Mouse (Mus musculus) right cerebral cortex, postnatal 25 days (tissue): ENCODE data around the gene Lamp1.

ENCODE experiments used
- DNase-seq: peaks from one replicate; pipeline ENCODE4 v3.0.0; 2022

Lamp1 gene

DNA sequence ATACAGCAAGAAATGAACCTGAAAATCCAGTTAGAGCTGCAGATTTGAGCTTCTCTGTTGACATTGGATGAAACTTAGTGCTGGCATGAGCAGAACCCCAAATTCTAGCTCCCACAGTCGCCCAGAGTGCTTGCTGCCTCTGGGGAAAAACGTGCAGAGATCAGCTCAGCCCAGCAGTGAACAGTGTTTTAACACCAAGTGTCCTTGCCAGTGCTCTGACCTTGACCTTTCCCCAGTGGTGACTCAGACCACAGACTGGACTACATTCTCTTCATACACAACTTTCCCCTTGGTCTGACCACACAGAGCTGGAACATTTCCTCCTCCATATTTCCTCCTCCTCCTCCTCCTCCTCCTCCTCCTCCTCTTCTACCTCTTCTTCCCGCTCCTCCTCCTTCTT lies 43.1 kb downstream of the Lamp1 start:
- no peak for DNase-seq

DNA sequence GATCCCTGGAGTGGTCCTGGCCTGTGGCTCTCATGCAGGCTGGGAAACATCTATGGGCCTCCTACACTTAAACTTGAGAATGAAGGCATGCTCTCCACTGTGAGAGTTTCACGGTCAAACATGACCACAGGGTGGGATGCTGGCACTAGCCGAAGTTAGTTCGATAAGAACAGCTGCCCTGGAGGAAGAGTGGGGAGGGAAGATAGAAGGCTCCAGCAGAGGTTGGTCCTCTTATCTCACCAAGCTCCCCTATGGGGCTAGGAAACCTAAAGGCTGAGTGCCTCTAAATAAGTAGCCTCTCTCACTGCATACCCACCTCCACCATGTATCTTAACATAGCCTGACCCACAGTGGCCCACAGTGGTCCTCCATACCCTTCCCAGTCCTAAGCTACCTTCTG lies 43.8 kb downstream of the Lamp1 start:
- no peak for DNase-seq

DNA sequence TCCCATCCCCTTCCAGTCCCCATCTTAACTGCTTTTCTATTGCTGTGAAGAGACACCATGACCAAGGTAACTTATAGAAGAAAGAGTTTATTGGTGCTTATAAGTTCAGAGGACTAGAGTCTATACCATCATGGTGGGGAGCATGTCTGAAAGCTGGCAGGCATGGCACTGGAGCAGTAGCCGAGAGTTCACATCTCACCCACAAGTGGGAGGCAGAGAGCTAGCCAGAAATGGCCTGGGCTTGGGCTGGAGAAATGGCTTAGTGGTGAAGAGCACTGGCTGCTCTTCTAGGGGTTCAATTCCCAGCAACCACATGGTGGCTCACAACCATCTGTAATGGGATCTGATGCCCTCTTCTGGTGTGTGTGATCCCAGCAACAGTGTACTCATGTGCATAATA lies 44.5 kb downstream of the Lamp1 start:
- DNase-seq = no peak

DNA sequence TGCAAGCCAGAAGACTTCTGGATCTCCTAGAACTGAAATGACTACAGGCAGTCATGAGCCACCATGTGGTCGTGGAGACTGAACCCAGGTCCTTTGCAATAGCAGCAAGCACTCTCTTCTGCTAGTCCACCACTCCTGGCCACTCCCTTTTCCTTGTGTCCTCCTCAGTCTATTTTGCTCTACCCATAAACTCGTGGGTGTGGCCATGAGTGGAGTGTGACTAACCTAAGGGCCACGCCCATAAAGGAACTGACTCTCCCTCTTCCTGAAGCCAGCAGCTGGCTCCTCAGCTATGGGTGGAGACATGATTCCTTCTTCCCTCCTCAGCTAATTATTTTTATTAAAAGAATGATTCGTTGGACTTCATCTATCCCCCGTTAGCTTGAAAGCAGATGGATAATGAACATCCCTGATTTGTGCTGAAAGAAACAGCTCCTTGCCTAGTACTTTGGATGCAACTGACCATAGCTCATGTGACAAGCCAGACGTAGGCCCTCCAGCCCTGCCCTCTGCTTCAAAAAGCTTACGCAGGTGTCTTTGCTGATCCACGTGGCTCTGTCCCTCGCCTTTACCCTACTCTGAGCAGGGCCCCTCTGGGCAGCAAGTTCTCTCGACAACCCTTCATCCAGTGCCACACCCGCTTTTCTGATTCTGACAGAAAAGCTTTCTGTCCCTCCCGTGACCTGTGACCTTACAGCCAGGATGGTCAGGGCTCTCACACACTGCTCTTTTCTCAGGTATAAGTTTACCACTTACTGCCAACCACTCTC lies 45.6 kb downstream of the Lamp1 start:
- DNase-seq = no peak

DNA sequence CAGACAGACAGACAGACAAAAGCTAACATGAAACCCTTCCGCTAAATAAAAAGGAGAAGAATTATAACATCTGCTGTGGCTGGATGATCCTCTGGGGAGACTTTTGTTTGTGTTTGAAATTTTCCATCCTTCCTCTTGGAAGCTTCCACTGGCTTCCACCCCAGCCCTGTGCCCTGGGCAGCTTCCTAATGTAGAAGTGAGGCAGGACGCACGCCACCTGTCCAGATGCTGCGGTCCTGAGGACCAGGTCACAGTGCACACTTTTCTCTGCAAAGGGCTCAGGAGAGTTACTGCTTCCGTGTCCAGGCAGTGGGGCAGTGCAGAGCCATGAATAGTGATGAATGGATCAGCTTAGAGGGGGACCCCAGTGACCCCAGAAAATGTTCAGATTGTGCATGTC lies 46.4 kb downstream of the Lamp1 start:
- no peak for DNase-seq

DNA sequence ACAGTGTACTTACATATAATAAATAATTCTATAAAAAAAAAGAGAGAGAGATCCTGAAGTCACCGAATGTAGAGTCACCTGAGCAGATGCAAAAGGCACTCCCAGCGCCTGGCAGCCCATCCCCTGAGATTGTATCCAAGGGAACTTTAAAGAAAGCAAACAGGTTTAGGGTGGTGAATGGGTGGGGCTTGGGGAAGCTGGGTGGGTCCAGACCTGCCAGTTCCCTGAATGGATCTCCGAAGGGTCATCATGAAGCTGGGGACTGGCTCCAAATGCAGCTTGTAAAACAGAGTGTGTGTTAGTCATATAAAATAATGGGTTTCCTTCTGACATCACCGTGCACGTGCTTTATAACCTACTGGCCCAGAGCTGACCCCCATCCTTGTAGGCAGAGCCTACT lies 47.3 kb downstream of the Lamp1 start:
- DNase-seq = no peak

DNA sequence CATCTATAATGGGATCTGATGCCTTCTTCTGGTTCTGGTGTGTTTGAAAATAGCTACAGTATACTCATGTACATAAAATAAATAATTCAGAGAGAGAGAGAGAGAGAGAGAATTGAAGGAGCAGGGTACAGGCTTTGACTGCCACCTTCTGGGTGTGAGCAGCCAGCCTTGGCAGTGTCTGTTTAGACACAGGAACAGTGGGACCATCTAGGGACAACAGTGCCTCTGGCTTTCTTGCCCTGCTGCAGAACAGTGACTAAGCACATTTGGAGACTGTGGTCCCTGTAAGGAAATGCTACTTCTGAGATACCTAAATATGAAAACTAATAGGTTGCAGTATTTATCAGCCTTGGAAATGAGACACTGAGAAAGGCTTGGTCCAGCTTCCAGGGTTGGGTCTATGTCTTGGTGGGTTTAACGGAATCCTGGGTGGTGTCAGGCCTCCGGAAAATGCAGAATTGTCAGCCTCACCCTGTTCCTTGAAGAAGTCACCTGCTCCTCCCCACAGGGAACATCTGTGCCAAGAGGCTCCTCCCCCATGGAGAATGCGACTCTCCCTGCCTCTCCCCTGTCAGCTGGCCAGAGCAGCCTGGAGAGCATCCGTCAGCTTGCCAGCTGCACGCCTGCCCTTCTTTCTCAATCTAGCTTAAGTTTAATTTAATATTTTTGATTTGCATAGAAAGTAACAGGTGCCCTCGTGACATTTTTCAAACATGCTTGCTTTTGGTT lies 49.8 kb downstream of the Lamp1 start:
- no peak for DNase-seq

DNA sequence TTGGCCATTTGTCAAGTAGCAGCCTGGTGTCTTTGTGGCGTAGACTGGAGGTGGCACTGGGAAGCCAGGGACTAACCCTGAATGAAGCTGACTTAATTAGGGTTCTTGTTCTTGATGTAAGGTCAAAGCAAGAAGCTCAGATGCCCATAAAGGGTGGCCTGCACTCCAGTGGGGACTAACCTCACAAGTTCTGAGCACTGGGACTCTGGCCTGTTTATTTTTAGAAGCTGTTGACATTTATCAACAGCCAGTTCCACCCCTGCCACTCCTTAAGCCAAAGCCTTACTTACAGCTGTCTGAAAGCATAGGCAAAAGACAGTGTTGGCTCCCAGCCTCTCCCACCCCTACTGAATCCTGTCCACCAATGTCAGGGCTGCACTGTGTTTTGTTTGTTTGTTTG lies 50.8 kb downstream of the Lamp1 start:
- no peak for DNase-seq

DNA sequence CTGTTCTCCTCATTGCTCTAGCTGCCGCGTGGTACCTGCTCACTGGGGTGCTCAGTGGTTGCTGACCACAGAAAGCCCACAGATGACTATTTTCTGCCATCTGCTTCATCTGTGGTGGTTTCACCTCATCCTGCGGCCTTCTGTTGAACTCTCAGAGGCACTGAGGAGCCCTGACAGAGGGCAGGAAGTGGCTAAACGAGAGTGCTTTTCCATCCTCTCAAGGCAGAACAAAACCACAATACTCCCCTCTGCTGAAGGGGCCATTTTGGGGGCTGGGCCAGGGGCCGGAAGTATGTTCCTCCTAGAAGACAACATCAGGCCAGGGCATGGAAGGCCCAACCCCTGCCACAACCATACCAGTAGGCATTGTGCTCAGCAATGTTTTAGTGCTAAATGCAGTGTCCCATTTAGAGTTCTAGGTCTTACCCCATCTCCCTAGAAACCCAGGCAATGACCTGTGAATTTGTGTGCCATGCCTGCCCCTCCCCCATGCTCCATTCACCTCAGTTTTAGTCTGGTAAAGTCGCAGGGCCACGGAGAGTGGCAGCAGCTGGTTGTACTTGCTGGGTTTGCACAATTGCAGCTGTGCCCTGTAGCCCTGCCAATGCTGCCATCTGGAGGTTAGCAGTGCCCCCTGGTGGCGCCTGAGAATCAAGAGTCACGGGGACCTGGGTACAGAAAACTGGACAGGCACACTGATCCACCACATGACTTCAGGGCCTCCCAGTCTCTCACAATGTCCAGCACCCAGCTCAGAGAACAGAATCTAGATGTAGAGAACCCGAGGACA lies 54.7 kb downstream of the Lamp1 start:
- DNase-seq = peak; percentile 80

DNA sequence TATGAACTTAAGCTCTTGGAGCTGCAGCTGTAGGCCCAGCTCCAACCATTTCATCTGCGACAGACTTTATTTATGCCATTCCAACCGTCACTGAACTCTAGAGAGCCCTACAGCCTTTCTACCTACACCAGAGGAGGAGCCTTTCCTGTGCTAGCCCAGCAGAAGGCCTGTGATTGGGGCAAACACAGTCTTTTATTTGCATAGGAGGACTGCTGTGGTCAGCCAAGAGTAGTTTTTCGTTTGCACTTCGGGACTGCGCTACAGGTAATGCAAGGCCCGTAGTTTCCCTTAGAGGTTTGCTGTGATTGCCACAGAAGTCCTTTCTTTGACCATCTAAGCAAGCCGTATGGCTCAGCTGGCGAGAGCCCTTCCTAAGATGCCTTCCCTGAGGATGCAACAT lies 57.4 kb downstream of the Lamp1 start:
- DNase-seq = no peak

DNA sequence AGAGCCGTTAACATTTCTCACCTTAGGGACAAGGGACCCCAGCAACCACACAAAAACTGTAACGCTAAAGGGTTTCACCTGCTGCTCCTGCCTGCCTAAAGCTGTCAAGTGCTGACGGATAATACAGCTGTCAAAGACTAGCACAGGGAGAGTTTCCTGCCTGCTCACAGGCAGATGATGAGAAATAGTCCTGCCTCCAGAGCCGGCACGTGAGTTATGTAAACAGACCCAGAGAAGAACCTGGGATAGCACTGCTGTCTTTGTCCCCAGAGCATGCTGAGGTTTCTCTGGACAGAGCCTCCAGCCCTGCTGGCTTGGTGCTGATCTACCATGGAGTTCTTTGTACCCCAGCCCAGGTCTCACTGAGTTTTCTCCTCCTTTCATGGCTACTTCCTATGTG lies 58.1 kb downstream of the Lamp1 start:
- no peak for DNase-seq

DNA sequence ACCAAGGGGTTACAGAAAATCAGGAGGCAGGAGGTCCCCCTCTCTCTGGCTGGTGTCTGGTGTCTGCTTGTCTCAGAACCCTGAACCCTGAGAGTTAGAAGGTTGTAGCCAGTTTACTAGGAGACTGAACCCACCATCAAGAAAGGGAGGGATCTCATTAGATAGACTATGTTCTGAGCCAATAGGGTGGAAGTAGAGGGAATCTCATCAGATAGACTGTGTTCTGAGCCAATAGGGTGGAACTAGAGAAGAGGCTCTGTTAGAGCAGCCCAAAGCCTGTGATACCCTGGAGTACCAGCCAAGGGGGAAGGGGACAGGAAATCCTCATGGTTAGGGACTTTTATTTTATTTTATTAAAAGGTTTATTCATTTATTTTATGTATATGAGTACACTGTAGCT lies 59.0 kb downstream of the Lamp1 start:
- DNase-seq = no peak

DNA sequence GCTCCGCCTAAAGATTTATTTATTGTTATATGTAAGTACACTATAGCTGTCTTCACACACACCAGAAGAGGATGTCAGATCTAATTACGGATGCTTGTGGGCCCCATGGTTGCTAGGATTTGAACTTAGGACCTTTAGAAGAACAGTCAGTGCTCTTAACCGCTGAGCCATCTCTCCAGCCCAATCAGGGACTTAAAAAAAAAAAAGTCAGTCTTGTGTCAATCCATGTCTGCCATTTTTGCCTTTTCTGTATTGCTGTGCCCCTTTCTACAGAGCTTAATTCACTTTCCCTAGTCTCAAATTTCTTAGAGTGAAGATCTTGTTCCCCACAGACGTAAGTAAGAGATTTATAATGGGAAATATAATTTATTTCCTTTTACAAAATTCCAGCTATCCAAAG lies 59.5 kb downstream of the Lamp1 start:
- no peak for DNase-seq

DNA sequence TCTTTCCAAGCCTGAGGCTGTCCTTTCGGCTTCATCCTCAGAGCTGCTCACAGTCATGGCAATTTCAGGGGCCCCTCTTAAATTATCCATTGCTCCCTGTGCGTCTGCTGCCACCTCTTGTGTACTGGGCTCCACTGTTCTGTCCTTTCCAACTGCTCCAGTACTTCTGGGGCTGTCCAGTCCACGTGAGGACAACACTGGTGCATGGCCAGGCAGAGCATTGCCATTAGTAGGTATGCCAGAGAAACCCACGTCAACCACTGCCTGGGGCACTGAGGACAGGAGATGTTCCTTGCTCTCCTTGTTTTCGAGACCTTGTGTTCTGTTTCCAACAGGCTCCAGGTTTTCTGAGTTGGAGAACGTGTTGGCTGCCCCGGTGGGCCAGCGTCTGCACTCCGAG lies 65.5 kb downstream of the Lamp1 start:
- no peak for DNase-seq
